Mouse (Mus musculus) C3H10T1/2 (cell line): ENCODE data around the gene Hist1h2bj. TPM values are rescaled to one million over a fixed set of nuclear protein-coding genes. Genes with fewer than 3 reads are reported as not detected.

Experiments
- polyA plus RNA-seq, 2 experiments: library from polyadenylated mRNA; unstranded; fragments of >200 nt; fragmentation: generic; extraction: Trizol; gene quantifications; one replicate each; pipeline ENCODE4 v1.2.1; 2012; ENCODE audit warnings: missing spikeins in 2 of 2

Gene Hist1h2bj
- 10 to 100 TPM in 1 of 2 experiments, 1 to 10 TPM in 1; 5.0 to 50.5 TPM for polyA plus RNA-seq

DNA sequence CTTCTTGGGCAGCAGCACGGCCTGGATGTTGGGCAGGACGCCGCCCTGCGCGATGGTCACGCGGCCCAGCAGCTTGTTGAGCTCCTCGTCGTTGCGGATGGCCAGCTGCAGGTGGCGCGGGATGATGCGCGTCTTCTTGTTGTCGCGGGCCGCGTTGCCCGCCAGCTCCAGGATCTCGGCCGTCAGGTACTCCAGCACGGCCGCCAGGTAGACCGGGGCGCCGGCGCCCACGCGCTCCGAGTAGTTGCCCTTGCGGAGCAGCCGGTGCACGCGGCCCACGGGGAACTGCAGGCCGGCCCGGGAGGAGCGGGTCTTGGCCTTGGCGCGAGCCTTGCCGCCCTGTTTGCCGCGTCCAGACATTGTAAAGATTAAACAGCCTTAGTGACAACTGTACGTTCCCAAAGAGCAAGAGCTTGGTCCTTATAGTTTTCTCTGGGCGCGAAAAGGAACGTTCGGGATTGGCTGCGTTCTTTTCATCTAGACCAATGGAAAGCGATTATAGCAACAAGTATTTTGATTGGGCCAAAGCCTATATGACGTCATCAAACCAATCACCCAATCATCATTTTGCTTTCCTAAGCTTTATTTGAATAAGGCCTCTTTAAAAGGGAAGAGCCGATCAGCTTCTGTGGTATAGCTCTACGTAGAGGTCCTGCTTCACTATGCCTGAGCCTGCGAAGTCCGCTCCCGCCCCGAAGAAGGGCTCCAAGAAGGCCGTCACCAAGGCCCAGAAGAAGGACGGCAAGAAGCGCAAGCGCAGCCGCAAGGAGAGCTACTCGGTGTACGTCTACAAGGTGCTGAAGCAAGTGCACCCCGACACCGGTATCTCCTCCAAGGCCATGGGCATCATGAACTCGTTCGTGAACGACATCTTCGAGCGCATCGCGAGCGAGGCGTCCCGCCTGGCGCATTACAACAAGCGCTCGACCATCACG, at the start of gene Hist1h2bj, which contains the start of gene Hist1h2ag:
Gene Hist1h2bj (plus strand): TSS at position 647 of the 935 bp plus-strand sequence.
Gene Hist1h2ag (minus strand): TSS at position 377 of the 935 bp plus-strand sequence.

DNA sequence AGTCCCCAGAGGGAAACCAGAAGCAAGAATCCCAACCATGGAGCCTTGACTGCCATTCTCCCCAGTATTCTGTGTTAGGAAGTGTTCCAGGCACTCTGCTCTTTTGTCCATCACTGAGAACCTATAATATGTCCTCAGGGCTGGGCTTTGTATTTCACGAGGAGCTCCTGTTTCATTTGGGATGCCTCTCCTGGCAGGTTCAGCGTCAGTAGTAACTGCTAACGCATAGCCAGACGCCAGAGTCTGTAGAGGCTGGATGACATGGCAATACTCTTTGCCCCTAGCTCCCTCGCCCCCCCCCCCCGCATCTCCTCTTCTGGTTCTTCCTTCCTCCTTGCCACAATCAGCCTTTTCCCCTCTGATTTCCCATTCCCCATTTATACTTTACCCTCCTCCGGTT, 33.4 kb upstream of the Hist1h2bj start, which contains the start of gene Prss16:
Gene Prss16 (minus strand): TSS at position 101 of the 400 bp plus-strand sequence.

DNA sequence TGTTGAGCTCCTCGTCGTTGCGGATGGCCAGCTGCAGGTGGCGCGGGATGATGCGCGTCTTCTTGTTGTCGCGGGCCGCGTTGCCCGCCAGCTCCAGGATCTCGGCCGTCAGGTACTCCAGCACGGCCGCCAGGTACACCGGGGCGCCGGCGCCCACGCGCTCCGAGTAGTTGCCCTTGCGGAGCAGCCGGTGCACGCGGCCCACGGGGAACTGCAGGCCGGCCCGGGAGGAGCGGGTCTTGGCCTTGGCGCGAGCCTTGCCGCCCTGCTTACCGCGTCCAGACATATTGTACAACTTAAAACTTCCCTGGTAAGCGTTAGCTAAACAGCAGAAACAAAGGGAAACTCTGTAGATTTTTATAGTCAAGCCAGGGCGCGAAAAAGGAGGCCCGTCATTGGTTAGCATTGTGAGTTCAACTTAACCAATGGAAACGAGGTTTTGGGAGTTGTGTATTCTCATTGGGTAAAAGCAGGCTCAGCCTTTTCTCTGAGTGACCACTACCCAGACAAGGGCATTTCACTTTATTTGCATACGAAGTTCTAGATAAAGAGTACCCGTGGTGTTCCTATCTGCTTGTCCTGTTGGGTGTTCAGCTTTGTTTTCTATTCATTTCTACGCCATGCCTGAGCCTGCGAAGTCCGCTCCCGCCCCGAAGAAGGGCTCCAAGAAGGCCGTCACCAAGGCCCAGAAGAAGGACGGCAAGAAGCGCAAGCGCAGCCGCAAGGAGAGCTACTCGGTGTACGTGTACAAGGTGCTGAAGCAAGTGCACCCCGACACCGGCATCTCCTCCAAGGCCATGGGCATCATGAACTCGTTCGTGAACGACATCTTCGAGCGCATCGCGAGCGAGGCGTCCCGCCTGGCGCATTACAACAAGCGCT, 7.5 kb upstream of the Hist1h2bj start, which contains the start of the genes Hist1h2ah and Hist1h2bk:
Gene Hist1h2ah (minus strand): TSS at position 302 of the 882 bp plus-strand sequence.
Gene Hist1h2bk (plus strand): TSS at position 604 of the 882 bp plus-strand sequence.

DNA sequence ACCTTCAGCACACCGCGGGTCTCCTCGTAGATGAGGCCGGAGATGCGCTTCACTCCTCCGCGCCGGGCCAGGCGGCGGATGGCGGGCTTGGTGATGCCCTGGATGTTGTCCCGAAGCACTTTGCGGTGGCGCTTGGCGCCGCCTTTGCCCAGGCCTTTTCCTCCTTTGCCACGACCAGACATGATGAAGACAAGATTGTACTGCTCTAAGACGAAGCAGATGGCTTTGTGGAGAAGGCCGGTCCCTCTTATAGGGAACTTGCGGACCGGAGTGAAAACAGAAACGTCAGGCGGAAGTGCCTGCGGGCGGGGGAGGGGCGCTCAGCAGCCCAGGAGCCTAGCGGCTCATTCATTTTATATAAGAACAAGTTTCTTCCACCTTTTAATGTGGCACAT, 1.9 kb upstream of the Hist1h2bj start, which contains the start of gene Hist1h4i:
Gene Hist1h4i (minus strand): TSS at position 221 of the 395 bp plus-strand sequence.

DNA sequence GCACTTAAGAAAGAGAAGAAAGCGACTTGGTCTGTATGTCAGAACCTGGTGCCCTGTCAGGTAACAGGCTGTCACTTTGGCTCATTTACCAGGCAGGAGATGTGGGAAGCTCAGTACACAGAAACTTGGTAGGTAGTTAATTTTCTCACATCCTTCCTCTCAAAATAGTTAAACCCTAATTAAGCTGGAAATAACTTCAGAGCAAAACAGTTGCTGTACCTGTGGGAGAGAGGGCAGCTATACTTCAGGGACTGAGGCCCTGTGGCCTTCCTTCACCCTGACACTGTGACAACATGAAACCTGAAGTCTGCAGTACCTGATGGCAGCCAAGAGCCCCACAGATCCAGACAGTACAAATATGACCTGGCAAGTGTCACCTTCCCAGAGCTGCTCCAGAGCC, 41.1 kb downstream of the Hist1h2bj start, which contains the start of gene Vmn1r188:
Gene Vmn1r188 (plus strand): TSS at position 301 of the 400 bp plus-strand sequence.

Other genes with a start within 250 kb of the Hist1h2bj start
- gene Hist1h2bq, start 233.0 kb upstream of the Hist1h2bj start, polyA plus RNA-seq, result 10 to 100 TPM; 10.6 to 41.1 TPM
- gene Hist1h2ao, start 232.7 kb upstream of the Hist1h2bj start, polyA plus RNA-seq, result 1 to 10 TPM in 1 of 2 experiments, under 1 TPM in 1; 0.84 to 2.2 TPM
- gene Hist1h4m, start 231.5 kb upstream of the Hist1h2bj start, polyA plus RNA-seq, result 1 to 10 TPM in 1 of 2 experiments, not detected in 1; 2.9 TPM
- 10 to 100 TPM; 21.2 to 62.8 TPM for gene Hist1h4n, start 211.0 kb upstream of the Hist1h2bj start, polyA plus RNA-seq
- gene Hist1h2ap, start 209.7 kb upstream of the Hist1h2bj start, polyA plus RNA-seq, result 1,000 to 10,000 TPM in 1 of 2 experiments, 100 to 1,000 TPM in 1; 1,000 to 8,126 TPM
- gene Hist1h2br, start 209.5 kb upstream of the Hist1h2bj start, polyA plus RNA-seq, result 10 to 100 TPM in 1 of 2 experiments, 1 to 10 TPM in 1; 8.9 to 41.0 TPM
- 1 to 10 TPM in 1 of 2 experiments, under 1 TPM in 1; 0.04 to 2.1 TPM for gene Zfp184, start 98.1 kb upstream of the Hist1h2bj start, polyA plus RNA-seq
- gene Pom121l2, start 62.0 kb upstream of the Hist1h2bj start, polyA plus RNA-seq, result not detected
- gene Prss16, start 33.5 kb upstream of the Hist1h2bj start, polyA plus RNA-seq, result 1 to 10 TPM; 1.1 to 3.2 TPM
- gene Hist1h2ah, start 7.6 kb upstream of the Hist1h2bj start, polyA plus RNA-seq, result 10 to 100 TPM in 1 of 2 experiments, 1 to 10 TPM in 1; 5.3 to 10.8 TPM
- 10 to 100 TPM; 10.6 to 56.7 TPM for gene Hist1h2bk, start 7.3 kb upstream of the Hist1h2bj start, polyA plus RNA-seq
- 10 to 100 TPM; 16.9 to 37.5 TPM for gene Hist1h4i, start 1.9 kb upstream of the Hist1h2bj start, polyA plus RNA-seq
- 10 to 100 TPM; 16.6 to 26.8 TPM for gene Hist1h2ag, start 270 bp upstream of the Hist1h2bj start, polyA plus RNA-seq
- gene Vmn1r188, start 41.2 kb downstream of the Hist1h2bj start, polyA plus RNA-seq, result not detected
- gene Vmn1r189, start 62.6 kb downstream of the Hist1h2bj start, polyA plus RNA-seq, result not detected
- gene Vmn1r191, start 140.8 kb downstream of the Hist1h2bj start, polyA plus RNA-seq, result not detected
- not detected for gene Vmn1r192, start 147.9 kb downstream of the Hist1h2bj start, polyA plus RNA-seq
- gene Vmn1r193, start 179.9 kb downstream of the Hist1h2bj start, polyA plus RNA-seq, result not detected
- gene Vmn1r194, start 201.0 kb downstream of the Hist1h2bj start, polyA plus RNA-seq, result not detected
- not detected for gene Vmn1r195, start 227.3 kb downstream of the Hist1h2bj start, polyA plus RNA-seq
- not detected for gene Vmn1r196, start 246.7 kb downstream of the Hist1h2bj start, polyA plus RNA-seq